In genomic region chr1:73640726-73641451, GRCm38 (mm10) we compare ENCODE assay signal across 8 mouse cellular contexts.
DNase-seq lines count a peak whose midpoint lies in the region; ATAC-seq lines count a peak whose summit lies in the region.
"Had no signal": no experiment of that assay in that cellular context is flagged by ENCODE, and none has a peak within 500 bp of the region (broad histone marks: within the 10 kb centered on the region; RNA-seq: fewer than 3 reads in every experiment).

No protein-coding gene starts in this region.

- H3K27me3 ChIP-seq in kidney, embryonic 15.5 days: no peaks in the 10 kb centered on the region
- no peaks in the 10 kb centered on the region for H3K27me3 ChIP-seq in forebrain, embryonic 15.5 days
- no peaks in the 10 kb centered on the region for H3K27me3 ChIP-seq in midbrain, embryonic 13.5 days

- no peaks in the 10 kb centered on the region for H3K9me3 ChIP-seq in kidney, embryonic 15.5 days (replicated peaks)
- H3K9me3 ChIP-seq in forebrain, embryonic 15.5 days: no peaks in the 10 kb centered on the region
- no peaks in the 10 kb centered on the region for H3K9me3 ChIP-seq in midbrain, embryonic 13.5 days
- H3K9me3 ChIP-seq: G1E had no signal

- DNase-seq in kidney, postnatal 36 days: no peak
- peak; percentile 60 for DNase-seq in embryo, embryonic 11 days
- DNase-seq in adrenal gland, adult 2 months: no peak
- no peak for DNase-seq in adrenal gland, postnatal 10 days

- no peak overlapping the region for H3K4me3 ChIP-seq in kidney, embryonic 15.5 days (replicated peaks)
- H3K4me3 ChIP-seq in forebrain, embryonic 15.5 days: no peak overlapping the region
- H3K4me3 ChIP-seq in midbrain, embryonic 13.5 days (replicated peaks): no peak overlapping the region

- H3K4me1 ChIP-seq in kidney, embryonic 15.5 days: peaks cover 28% of the 10 kb centered on the region
- peaks cover 18% of the 10 kb centered on the region for H3K4me1 ChIP-seq in forebrain, embryonic 15.5 days
- peaks cover 40% of the 10 kb centered on the region for H3K4me1 ChIP-seq in midbrain, embryonic 13.5 days (replicated peaks)

- peak overlapping the region; percentile 86 for H3K27ac ChIP-seq in kidney, embryonic 15.5 days
- H3K27ac ChIP-seq in forebrain, embryonic 15.5 days (replicated peaks): peak overlapping the region; percentile 46
- peak overlapping the region; percentile 54 for H3K27ac ChIP-seq in midbrain, embryonic 13.5 days

- no peaks in the 10 kb centered on the region for H3K36me3 ChIP-seq in kidney, embryonic 15.5 days
- no peaks in the 10 kb centered on the region for H3K36me3 ChIP-seq in forebrain, embryonic 15.5 days
- no peaks in the 10 kb centered on the region for H3K36me3 ChIP-seq in midbrain, embryonic 13.5 days
- H3K36me3 ChIP-seq: G1E had no signal

- 22% methylated on average over 12 of the region's 12 CpGs for WGBS in kidney, embryonic 15.5 days
- WGBS in forebrain, embryonic 15.5 days: 10% methylated on average over 12 of the region's 12 CpGs
- WGBS in midbrain, embryonic 13.5 days: 9% methylated on average over 12 of the region's 12 CpGs

- H3K9ac ChIP-seq in kidney, embryonic 15.5 days: no peak overlapping the region
- no peak overlapping the region for H3K9ac ChIP-seq in forebrain, embryonic 15.5 days (replicated peaks)
- H3K9ac ChIP-seq in midbrain, embryonic 13.5 days (replicated peaks): no peak overlapping the region

- peak overlapping the region; percentile 29 for H3K4me2 ChIP-seq in kidney, embryonic 15.5 days
- H3K4me2 ChIP-seq in forebrain, embryonic 15.5 days (replicated peaks): no peak overlapping the region
- 0 out of 2 replicates have a peak overlapping the region, but pooled peaks have one; percentile 16 for H3K4me2 ChIP-seq in midbrain, embryonic 13.5 days (replicated peaks)

- ATAC-seq in kidney, embryonic 15.5 days (replicated peaks; ENCODE audit: low FRiP score): peak; percentile 82
- peak; percentile 73 for ATAC-seq in forebrain, embryonic 15.5 days (replicated peaks)
- peak; percentile 83 for ATAC-seq in midbrain, embryonic 13.5 days
